Mouse (Mus musculus) mouse embryonic stem cell (cell line): ENCODE measurements around the gene Rpl35.

Experiments used
- in situ Hi-C, 2 experiments: fragments of 300-500 bp; cut with MboI; formaldehyde crosslinking; loops; 1 replicate in 1 of 2; 3 replicates in 1 of 2; pipeline ENCODE4 v1.14.3; 2019 to 2020; ENCODE audit warnings: low sequenced_read_pairs in 2 of 2, low pct_unique_long_range_greater_than_20kb in 1 of 2, mixed read lengths in 1 of 2; ENCODE audit not compliant: unreplicated experiment in 1 of 2

Gene Rpl35

DNA sequence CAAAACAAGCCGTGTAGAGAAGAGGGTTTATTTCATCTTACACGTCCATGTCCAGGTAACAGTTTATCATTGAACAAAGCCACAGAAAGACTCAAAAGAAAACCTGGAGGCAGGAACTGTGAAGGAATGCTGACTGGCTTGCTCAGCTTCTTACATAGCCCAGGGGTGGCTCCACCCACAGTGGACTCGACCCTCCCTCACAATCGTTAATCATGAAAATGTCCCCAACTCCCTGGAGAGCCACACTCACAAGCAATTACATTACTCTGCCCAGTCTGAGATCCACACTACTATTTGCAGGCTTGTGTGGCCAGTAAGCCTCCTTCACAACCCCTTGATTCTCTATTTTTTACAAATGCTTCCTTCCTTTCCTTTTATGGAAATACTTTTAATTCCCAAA is 41.2 kb downstream of the Rpl35 start:
- in situ Hi-C loops, result no loop called here

GRCm38 (mm10) chr2:38957671-38958223 is 47.7 kb downstream of the Rpl35 start:
- in situ Hi-C loops, result no loop called here

- in situ Hi-C loops, result no loop called here
Observed at GRCm38 (mm10) chr2:38956062-38956461, 49.4 kb downstream of the Rpl35 start.

- in situ Hi-C loops, result no loop called here
Observed at GRCm38 (mm10) chr2:38953152-38953883, 52.1 kb downstream of the Rpl35 start.
